Mouse (Mus musculus) skeletal muscle tissue, adult 2 months (tissue): ENCODE data around the gene Vps37d.

Experiments
- DNase-seq: peaks from one replicate; pipeline ENCODE4 v3.0.0-alpha.2; 2012; ENCODE audit warnings: low read depth, low spot score

The Vps37d gene

GRCm38 (mm10) chr5:135029007-135029854, 48.8 kb downstream of the Vps37d start:
- DNase-seq, result no peak

GRCm38 (mm10) chr5:135025899-135026298, 52.2 kb downstream of the Vps37d start:
- DNase-seq, result no peak

DNA sequence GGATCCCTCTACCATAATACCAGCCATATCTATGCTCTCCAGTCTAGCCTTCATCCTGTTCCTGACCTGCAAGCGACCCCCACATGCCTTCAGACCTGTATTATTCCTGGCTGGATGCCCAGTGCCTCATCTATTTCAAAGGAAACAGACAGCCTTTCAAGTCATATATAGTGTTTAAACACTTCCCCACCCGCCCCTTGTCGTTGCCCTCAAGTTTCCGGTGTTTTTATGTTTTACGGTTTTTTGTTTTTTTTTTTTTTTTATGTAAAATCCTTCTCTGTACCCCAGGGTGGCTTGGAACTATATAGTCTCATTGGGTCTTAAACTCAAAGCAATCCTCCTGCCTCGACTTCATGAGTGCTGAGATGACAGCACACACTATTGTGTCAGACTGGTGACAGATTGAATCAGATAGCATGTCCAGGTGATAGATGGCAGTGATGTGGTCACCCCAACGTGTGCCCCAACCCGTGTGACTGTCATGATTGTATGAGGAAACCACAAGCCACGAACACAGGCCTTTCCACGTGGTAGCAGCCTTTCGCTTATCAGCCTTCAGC, 53.3 kb downstream of the Vps37d start:
- no peak for DNase-seq

- peak; percentile 73 for DNase-seq
Measured at GRCm38 (mm10) chr5:135023344-135024173, 54.5 kb downstream of the Vps37d start, which contains the start of gene Stx1a. TSS of gene Stx1a (plus strand) at chr5:135023482.
